Mouse (Mus musculus): Measurements from ENCODE around the gene Crebl2. TPM values are rescaled to one million over a fixed set of nuclear protein-coding genes. Genes with fewer than 3 reads are reported as not detected.

Crebl2 gene
- polyA plus RNA-seq, 1 experiment from 2014 or later = 1.1 TPM

DNA sequence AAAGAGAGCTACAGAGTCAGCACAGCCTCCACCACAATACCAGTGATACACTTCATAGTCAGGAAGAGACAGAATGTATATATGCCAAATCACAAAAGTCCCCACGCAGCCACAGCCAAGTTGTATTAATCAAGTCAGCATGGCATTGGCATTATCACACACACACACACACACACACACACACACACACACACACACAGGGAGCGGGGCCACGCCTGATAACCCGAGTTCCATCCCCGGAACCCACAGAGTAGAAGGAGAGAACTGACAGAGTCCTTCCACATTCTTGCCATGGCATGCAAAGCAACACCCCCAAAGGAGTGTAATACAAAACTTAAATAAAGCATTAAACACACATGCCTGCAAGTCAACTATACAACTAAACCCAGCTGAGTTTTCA, 49.6 kb downstream of the Crebl2 start:
- Histone ChIP-seq H3K27me3 (ENCODE audit: control insufficient read depth, insufficient read depth, low read length) (no peaks in the 10 kb centered on the region), H3K4me2 (ENCODE audit: low read depth, low read length) (no peak overlapping the region), H3K9ac (replicated peaks; ENCODE audit: low read length) (no peak overlapping the region), H3K27ac (replicated peaks; ENCODE audit: low read depth, low read length) (no peak overlapping the region), H3K36me3 (replicated peaks; ENCODE audit: control insufficient read depth, insufficient read depth, low read depth, low read length) (no peaks in the 10 kb centered on the region), H3K9me3 (replicated peaks; ENCODE audit: control insufficient read depth, low read length) (no peaks in the 10 kb centered on the region), H3K4me3 (ENCODE audit: low read depth, low read length) (no peak overlapping the region), H3K4me1 (ENCODE audit: control insufficient read depth, insufficient read depth, low read length) (no peaks in the 10 kb centered on the region)
- ATAC-seq (replicated peaks; ENCODE audit: insufficient number of reproducible peaks, low FRiP score, low TSS enrichment, low read depth) (no peak), DNase-seq (ENCODE audit: low spot score) (no peak)
- WGBS = 94% methylated on average over 5 of the region's 5 CpGs

DNA sequence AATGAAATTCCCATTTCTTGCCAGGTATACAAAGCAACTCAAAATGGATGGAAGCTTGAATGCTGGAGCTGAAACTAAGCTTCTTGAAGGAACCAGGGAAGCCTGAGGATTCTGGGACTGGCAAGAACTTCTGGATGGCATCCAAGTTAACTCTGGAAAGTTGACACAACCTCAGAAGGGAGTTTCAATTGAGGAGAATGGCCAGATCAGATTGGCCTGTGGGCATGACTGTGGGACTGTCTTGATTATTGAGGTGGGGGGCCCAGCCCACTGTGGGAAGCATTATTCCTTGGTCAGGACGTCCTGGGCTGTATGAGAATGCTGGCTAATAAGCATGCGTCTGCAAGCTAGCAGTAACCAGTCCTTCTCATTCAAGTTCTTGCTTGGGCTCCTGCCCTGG, 50.1 kb downstream of the Crebl2 start:
- no peak for DNase-seq (ENCODE audit: low spot score)
- H3K36me3 ChIP-seq (replicated peaks; ENCODE audit: control insufficient read depth, insufficient read depth, low read depth, low read length) = no peaks in the 10 kb centered on the region
- H3K27me3 ChIP-seq (ENCODE audit: control insufficient read depth, insufficient read depth, low read length) = no peaks in the 10 kb centered on the region
- 65% methylated on average over 2 of the region's 2 CpGs for WGBS
- H3K4me1 ChIP-seq (ENCODE audit: control insufficient read depth, insufficient read depth, low read length) = no peaks in the 10 kb centered on the region
- no peak for ATAC-seq (replicated peaks; ENCODE audit: insufficient number of reproducible peaks, low FRiP score, low TSS enrichment, low read depth)
- no peak overlapping the region for H3K27ac ChIP-seq (replicated peaks; ENCODE audit: low read depth, low read length)
- H3K9ac ChIP-seq (replicated peaks; ENCODE audit: low read length) = no peak overlapping the region
- H3K4me2 ChIP-seq (ENCODE audit: low read depth, low read length) = no peak overlapping the region
- no peaks in the 10 kb centered on the region for H3K9me3 ChIP-seq (replicated peaks; ENCODE audit: control insufficient read depth, low read length)
- H3K4me3 ChIP-seq (ENCODE audit: low read depth, low read length) = no peak overlapping the region

- 89% methylated on average over 4 of the region's 4 CpGs for WGBS
- no peaks in the 10 kb centered on the region for H3K4me1 ChIP-seq (ENCODE audit: control insufficient read depth, insufficient read depth, low read length)
- H3K27me3 ChIP-seq (ENCODE audit: control insufficient read depth, insufficient read depth, low read length) = no peaks in the 10 kb centered on the region
- no peaks in the 10 kb centered on the region for H3K9me3 ChIP-seq (replicated peaks; ENCODE audit: control insufficient read depth, low read length)
- no peak overlapping the region for H3K4me3 ChIP-seq (ENCODE audit: low read depth, low read length)
- ATAC-seq (replicated peaks; ENCODE audit: insufficient number of reproducible peaks, low FRiP score, low TSS enrichment, low read depth) = no peak
- no peak overlapping the region for H3K9ac ChIP-seq (replicated peaks; ENCODE audit: low read length)
- DNase-seq (ENCODE audit: low spot score) = no peak
- H3K4me2 ChIP-seq (ENCODE audit: low read depth, low read length) = no peak overlapping the region
- no peak overlapping the region for H3K27ac ChIP-seq (replicated peaks; ENCODE audit: low read depth, low read length)
- H3K36me3 ChIP-seq (replicated peaks; ENCODE audit: control insufficient read depth, insufficient read depth, low read depth, low read length) = no peaks in the 10 kb centered on the region
These were observed 53.7 kb downstream of the Crebl2 start for GRCm38 (mm10) chr6:134883661-134884060.

GRCm38 (mm10) chr6:134885515-134885914, 55.6 kb downstream of the Crebl2 start:
- 95% methylated on average over 2 of the region's 2 CpGs for WGBS
- DNase-seq (ENCODE audit: low spot score) = no peak
- no peaks in the 10 kb centered on the region for H3K36me3 ChIP-seq (replicated peaks; ENCODE audit: control insufficient read depth, insufficient read depth, low read depth, low read length)
- no peak for ATAC-seq (replicated peaks; ENCODE audit: insufficient number of reproducible peaks, low FRiP score, low TSS enrichment, low read depth)
- no peak overlapping the region for H3K4me3 ChIP-seq (ENCODE audit: low read depth, low read length)
- no peak overlapping the region for H3K4me2 ChIP-seq (ENCODE audit: low read depth, low read length)
- no peaks in the 10 kb centered on the region for H3K4me1 ChIP-seq (ENCODE audit: control insufficient read depth, insufficient read depth, low read length)
- H3K27me3 ChIP-seq (ENCODE audit: control insufficient read depth, insufficient read depth, low read length) = no peaks in the 10 kb centered on the region
- H3K9me3 ChIP-seq (replicated peaks; ENCODE audit: control insufficient read depth, low read length) = no peaks in the 10 kb centered on the region
- H3K27ac ChIP-seq (replicated peaks; ENCODE audit: low read depth, low read length) = no peak overlapping the region
- no peak overlapping the region for H3K9ac ChIP-seq (replicated peaks; ENCODE audit: low read length)

- Histone ChIP-seq H3K4me2 (ENCODE audit: low read depth, low read length) (no peak overlapping the region), H3K27me3 (ENCODE audit: control insufficient read depth, insufficient read depth, low read length) (no peaks in the 10 kb centered on the region), H3K4me1 (ENCODE audit: control insufficient read depth, insufficient read depth, low read length) (no peaks in the 10 kb centered on the region), H3K4me3 (ENCODE audit: low read depth, low read length) (no peak overlapping the region; the same call in 1 of the 2 replicates), H3K27ac (replicated peaks; ENCODE audit: low read depth, low read length) (no peak overlapping the region), H3K36me3 (replicated peaks; ENCODE audit: control insufficient read depth, insufficient read depth, low read depth, low read length) (no peaks in the 10 kb centered on the region), H3K9me3 (replicated peaks; ENCODE audit: control insufficient read depth, low read length) (no peaks in the 10 kb centered on the region), H3K9ac (replicated peaks; ENCODE audit: low read length) (no peak overlapping the region)
- WGBS = 86% methylated on average over 8 of the region's 8 CpGs
- DNase-seq (ENCODE audit: low spot score) = no peak
- no peak for ATAC-seq (replicated peaks; ENCODE audit: insufficient number of reproducible peaks, low FRiP score, low TSS enrichment, low read depth)
These were observed 56.5 kb downstream of the Crebl2 start for GRCm38 (mm10) chr6:134886475-134886874.

- Histone ChIP-seq H3K4me3 (ENCODE audit: low read depth, low read length) (peak overlapping the region; percentile 24), H3K4me1 (ENCODE audit: control insufficient read depth, insufficient read depth, low read length) (no peaks in the 10 kb centered on the region)
These were observed 57.1 kb downstream of the Crebl2 start for GRCm38 (mm10) chr6:134887008-134887407.

GRCm38 (mm10) chr6:134887711-134888449, 57.9 kb downstream of the Crebl2 start:
- Histone ChIP-seq H3K4me2 (ENCODE audit: low read depth, low read length) (peak overlapping the region; percentile 35), H3K4me1 (ENCODE audit: control insufficient read depth, insufficient read depth, low read length) (no peaks in the 10 kb centered on the region), H3K27ac (replicated peaks; ENCODE audit: low read depth, low read length) (no peak overlapping the region), H3K36me3 (replicated peaks; ENCODE audit: control insufficient read depth, insufficient read depth, low read depth, low read length) (no peaks in the 10 kb centered on the region), H3K9ac (replicated peaks; ENCODE audit: low read length) (peak overlapping the region; percentile 49; the same call in 1 of the 2 replicates), H3K4me3 (ENCODE audit: low read depth, low read length) (peak overlapping the region; percentile 24), H3K27me3 (ENCODE audit: control insufficient read depth, insufficient read depth, low read length) (no peaks in the 10 kb centered on the region), H3K9me3 (replicated peaks; ENCODE audit: control insufficient read depth, low read length) (no peaks in the 10 kb centered on the region)
- peak; percentile 88 for DNase-seq (ENCODE audit: low spot score)
- ATAC-seq (replicated peaks; ENCODE audit: insufficient number of reproducible peaks, low FRiP score, low TSS enrichment, low read depth) = peak; percentile 63
- WGBS = under 1% methylated on average over 10 of the region's 10 CpGs

More at GRCm38 (mm10) chr6:134887008-134887407, 57.1 kb downstream of the Crebl2 start:
- Histone ChIP-seq H3K9me3 (replicated peaks; ENCODE audit: control insufficient read depth, low read length) (no peaks in the 10 kb centered on the region), H3K36me3 (replicated peaks; ENCODE audit: control insufficient read depth, insufficient read depth, low read depth, low read length) (no peaks in the 10 kb centered on the region), H3K4me2 (ENCODE audit: low read depth, low read length) (peak overlapping the region; percentile 14), H3K27me3 (ENCODE audit: control insufficient read depth, insufficient read depth, low read length) (no peaks in the 10 kb centered on the region), H3K27ac (replicated peaks; ENCODE audit: low read depth, low read length) (no peak overlapping the region), H3K9ac (replicated peaks; ENCODE audit: low read length) (peak overlapping the region; percentile 14; the same call in 1 of the 2 replicates)
- WGBS = 34% methylated on average over 5 of the region's 5 CpGs
- DNase-seq (ENCODE audit: low spot score) (no peak), ATAC-seq (replicated peaks; ENCODE audit: insufficient number of reproducible peaks, low FRiP score, low TSS enrichment, low read depth) (no peak)

GRCm38 (mm10) chr6:134888563-134889017, 58.6 kb downstream of the Crebl2 start:
- DNase-seq (ENCODE audit: low spot score) (peak; percentile 58), ATAC-seq (replicated peaks; ENCODE audit: insufficient number of reproducible peaks, low FRiP score, low TSS enrichment, low read depth) (peak; percentile 36; the same call in 1 of the 2 replicates)
- Histone ChIP-seq H3K4me3 (ENCODE audit: low read depth, low read length) (no peak overlapping the region), H3K27me3 (ENCODE audit: control insufficient read depth, insufficient read depth, low read length) (no peaks in the 10 kb centered on the region), H3K4me2 (ENCODE audit: low read depth, low read length) (no peak overlapping the region; the same call in 1 of the 2 replicates), H3K36me3 (replicated peaks; ENCODE audit: control insufficient read depth, insufficient read depth, low read depth, low read length) (no peaks in the 10 kb centered on the region), H3K9me3 (replicated peaks; ENCODE audit: control insufficient read depth, low read length) (no peaks in the 10 kb centered on the region), H3K4me1 (ENCODE audit: control insufficient read depth, insufficient read depth, low read length) (no peaks in the 10 kb centered on the region), H3K9ac (replicated peaks; ENCODE audit: low read length) (no peak overlapping the region), H3K27ac (replicated peaks; ENCODE audit: low read depth, low read length) (peak overlapping the region; percentile 47; the same call in 1 of the 2 replicates)
- WGBS = 2% methylated on average over 4 of the region's 4 CpGs

All from embryonic facial prominence, embryonic 11.5 days (tissue).